Mouse (Mus musculus): ENCODE results near the gene Dbp. TPM values are rescaled to one million over a fixed set of nuclear protein-coding genes. Genes with fewer than 3 reads are reported as not detected.
A peak's percentile ranks its signal among the peaks of the same experiment; 100 is the strongest.
"Not testable (repeated sequence)": the region's sequence is repeated elsewhere in the genome, so short reads cannot be mapped to it uniquely, and the experiment has no call there.

Dbp gene
- 100 to 1,000 TPM in 1 of 2 experiments, 1 to 10 TPM in 1; 8.8 to 105 TPM for total RNA-seq (2021)
- long read RNA-seq, experiment 1, transcript Dbp-201 (4 exons, 1,837 nt): major isoform, 8 of 11 reads
- long read RNA-seq, experiment 1, partial matches to known transcripts: 0 of 11 reads
- long read RNA-seq, experiment 1, other reads (novel, unspliced or antisense): 0 of 11 reads
- long read RNA-seq, experiment 2, transcript Dbp-204 (3 exons, 1,156 nt): minor isoform, 7 of 151 reads
- long read RNA-seq, experiment 2, transcript Dbp-201 (4 exons, 1,837 nt): major isoform, 114 of 151 reads
- long read RNA-seq, experiment 2, transcript Dbp-205 (2 exons, 1,732 nt): minor isoform, 12 of 151 reads
- long read RNA-seq, experiment 2, partial matches to known transcripts: 10 of 151 reads
- long read RNA-seq, experiment 2, other reads (novel, unspliced or antisense): 7 of 151 reads

- H3K27ac ChIP-seq: peak within 1 kb of the TSS; percentile 93
- peak; percentile 99 for DNase-seq
- H3K4me3 ChIP-seq: peak within 1 kb of the TSS; percentile 79
- no peak for TF ChIP-seq CTCF (IDR thresholded peaks at IDR 0.05)
- intact Hi-C loops (cut with DNase I): loop anchor here (5.0 kb wide), 1 partner anchor 238 kb away; the partner anchor contains the start of gene Bax
Observed at GRCm38 (mm10) chr7:45704730-45705442, at the start of gene Dbp. TSS of gene Dbp (plus strand) at chr7:45705088.

GRCm38 (mm10) chr7:45660746-45661478, 44.0 kb upstream of the Dbp start:
- TF ChIP-seq CTCF (IDR thresholded peaks at IDR 0.05): no peak
- no peak for DNase-seq
- Histone ChIP-seq H3K4me3 (no peak overlapping the region), H3K27ac (no peak overlapping the region)
- intact Hi-C loops (cut with DNase I): no loop called here

- H3K27ac ChIP-seq; H3K4me3 ChIP-seq; DNase-seq; intact Hi-C loops (cut with DNase I): not testable (repeated sequence)
Observed at GRCm38 (mm10) chr7:45661702-45662101, 43.2 kb upstream of the Dbp start.

GRCm38 (mm10) chr7:45665303-45666138, 39.4 kb upstream of the Dbp start:
- H3K4me3 ChIP-seq: no peak overlapping the region

GRCm38 (mm10) chr7:45666161-45666560, 38.7 kb upstream of the Dbp start, which contains the start of gene Fut2:
TSS of gene Fut2 (minus strand) at chr7:45666394.
- intact Hi-C loops (cut with DNase I): no loop called here
- H3K27ac ChIP-seq: no peak within 1 kb of the TSS
- no peak within 1 kb of the TSS for H3K4me3 ChIP-seq
- TF ChIP-seq CTCF (IDR thresholded peaks at IDR 0.05): no peak
- peak; percentile 8 for DNase-seq

More at GRCm38 (mm10) chr7:45665303-45666138, 39.4 kb upstream of the Dbp start:
- H3K27ac ChIP-seq: no peak overlapping the region
- TF ChIP-seq CTCF (IDR thresholded peaks at IDR 0.05): no peak
- intact Hi-C loops (cut with DNase I): no loop called here
- DNase-seq: peak; percentile 11

- TF ChIP-seq CTCF (IDR thresholded peaks at IDR 0.05): no peak
- intact Hi-C loops (cut with DNase I): no loop called here
Observed at GRCm38 (mm10) chr7:45667761-45668160, 37.1 kb upstream of the Dbp start.

GRCm38 (mm10) chr7:45668921-45669320, 36.0 kb upstream of the Dbp start:
- DNase-seq: peak; percentile 3
- Histone ChIP-seq H3K4me3 (no peak overlapping the region), H3K27ac (no peak overlapping the region)
- TF ChIP-seq CTCF (IDR thresholded peaks at IDR 0.05): peak; percentile 46
- intact Hi-C loops (cut with DNase I): no loop called here

More at GRCm38 (mm10) chr7:45667761-45668160, 37.1 kb upstream of the Dbp start:
- Histone ChIP-seq H3K4me3 (no peak overlapping the region), H3K27ac (no peak overlapping the region)
- peak; percentile 25 for DNase-seq

- DNase-seq: no peak
- no peak overlapping the region for H3K27ac ChIP-seq
- intact Hi-C loops (cut with DNase I): no loop called here
- TF ChIP-seq CTCF (IDR thresholded peaks at IDR 0.05): no peak
- no peak overlapping the region for H3K4me3 ChIP-seq
Observed at GRCm38 (mm10) chr7:45677627-45678295, 27.1 kb upstream of the Dbp start.

- TF ChIP-seq CTCF (IDR thresholded peaks at IDR 0.05): no peak
- intact Hi-C loops (cut with DNase I): no loop called here
- Histone ChIP-seq H3K27ac (no peak overlapping the region), H3K4me3 (no peak overlapping the region)
- no peak for DNase-seq
Observed at GRCm38 (mm10) chr7:45678513-45678912, 26.4 kb upstream of the Dbp start.

- intact Hi-C loops (cut with DNase I): loop anchor here (5.0 kb wide), 1 partner anchor 203 kb away; no protein-coding TSS in a partner anchor
- DNase-seq: peak; percentile 51
Observed at GRCm38 (mm10) chr7:45679966-45680621, 24.8 kb upstream of the Dbp start.

More at GRCm38 (mm10) chr7:45679966-45680621, 24.8 kb upstream of the Dbp start:
- no peak overlapping the region for H3K4me3 ChIP-seq
- TF ChIP-seq CTCF (IDR thresholded peaks at IDR 0.05): no peak
- peak overlapping the region; percentile 90 for H3K27ac ChIP-seq

All from gastrocnemius, adult 2 months (tissue).